Mouse (Mus musculus) adipocyte (in vitro differentiated cells): ENCODE measurements at regions not wholly inside any gene's neighbourhood (a gene's known extent, or its start where the extent isn't known, plus 50 kb on each side); places are given as distances from the start of the nearest gene placed in this dataset.

ENCODE experiments used
- DNase-seq: peaks from one replicate; pipeline ENCODE4 v3.0.0-alpha.2; 2016; ENCODE audit warnings: low spot score

GRCm38 (mm10) chrX:167152611-167153010, 56.5 kb downstream of the Tmsb4x start:
- peak; percentile 76 for DNase-seq

GRCm38 (mm10) chrX:167151341-167151740, 57.8 kb downstream of the Tmsb4x start:
- no peak for DNase-seq

- DNase-seq, result no peak
Measured at GRCm38 (mm10) chrX:167149400-167149799, 59.7 kb downstream of the Tmsb4x start.

- DNase-seq, result no peak
Measured at GRCm38 (mm10) chrX:167146513-167147360, 62.4 kb downstream of the Tmsb4x start.

GRCm38 (mm10) chrX:167145508-167146182, 63.5 kb downstream of the Tmsb4x start:
- DNase-seq, result no peak

GRCm38 (mm10) chrX:167139110-167139509, 70.0 kb downstream of the Tmsb4x start:
- no peak for DNase-seq

GRCm38 (mm10) chrX:167134250-167134649, 74.9 kb downstream of the Tmsb4x start:
- no peak for DNase-seq

GRCm38 (mm10) chrX:167132989-167133395, 76.1 kb downstream of the Tmsb4x start:
- DNase-seq, result no peak

GRCm38 (mm10) chrX:167131317-167131716, 77.8 kb downstream of the Tmsb4x start:
- no peak for DNase-seq

GRCm38 (mm10) chrX:167130601-167131000, 78.5 kb downstream of the Tmsb4x start:
- no peak for DNase-seq

GRCm38 (mm10) chrX:167119288-167119687, 89.8 kb downstream of the Tmsb4x start:
- DNase-seq, result no peak

GRCm38 (mm10) chrX:167115096-167115495, 94.0 kb downstream of the Tmsb4x start:
- no peak for DNase-seq

- DNase-seq, result no peak
Measured at GRCm38 (mm10) chrX:167111059-167111871, 97.8 kb downstream of the Tmsb4x start.

GRCm38 (mm10) chrX:167108356-167108755, 100.8 kb downstream of the Tmsb4x start:
- DNase-seq, result no peak

- no peak for DNase-seq
Measured at GRCm38 (mm10) chrX:167107469-167107868, 101.6 kb downstream of the Tmsb4x start.

- DNase-seq, result no peak
Measured at GRCm38 (mm10) chrX:167105931-167106417, 103.1 kb downstream of the Tmsb4x start.

- DNase-seq, result no peak
Measured at GRCm38 (mm10) chrX:167105354-167105753, 103.8 kb downstream of the Tmsb4x start.

GRCm38 (mm10) chrX:167104247-167104621, 104.9 kb downstream of the Tmsb4x start:
- no peak for DNase-seq

GRCm38 (mm10) chrX:167103501-167104246, 105.4 kb downstream of the Tmsb4x start:
- peak; percentile 4 for DNase-seq

- DNase-seq, result no peak
Measured at GRCm38 (mm10) chrX:167101929-167102328, 107.2 kb downstream of the Tmsb4x start.

- DNase-seq, result no peak
Measured at GRCm38 (mm10) chrX:167099411-167099810, 109.7 kb downstream of the Tmsb4x start.

GRCm38 (mm10) chrX:167098914-167099313, 110.2 kb downstream of the Tmsb4x start:
- DNase-seq, result no peak
